Mouse (Mus musculus) CD4-positive helper T cell, adult 2 months (primary cell): ENCODE results near the gene Kcmf1.
A peak's percentile ranks its signal among the peaks of the same experiment; 100 is the strongest.

Source experiments
- DNase-seq: peaks from one replicate; pipeline ENCODE4 v3.0.0-alpha.2; 2012; ENCODE audit warnings: low read depth, missing footprints, low spot score

Gene Kcmf1

GRCm38 (mm10) chr6:72899781-72900681 is at the start of gene Kcmf1:
Gene Kcmf1 (minus strand): TSS chr6:72899979.
- peak; percentile 70 for DNase-seq

- no peak for DNase-seq
These were observed 49.5 kb upstream of the Kcmf1 start for GRCm38 (mm10) chr6:72949161-72949756.

- DNase-seq = no peak
These were observed 48.6 kb upstream of the Kcmf1 start for GRCm38 (mm10) chr6:72948392-72948791.

GRCm38 (mm10) chr6:72947960-72948359 is 48.2 kb upstream of the Kcmf1 start:
- DNase-seq = no peak

- DNase-seq = peak; percentile 74
These were observed 40.7 kb upstream of the Kcmf1 start for GRCm38 (mm10) chr6:72940493-72940892.

- DNase-seq = peak; percentile 74
These were observed 38.1 kb upstream of the Kcmf1 start for GRCm38 (mm10) chr6:72937859-72938258.

GRCm38 (mm10) chr6:72937430-72937829 is 37.7 kb upstream of the Kcmf1 start:
- DNase-seq = no peak

- no peak for DNase-seq
These were observed 33.2 kb upstream of the Kcmf1 start for GRCm38 (mm10) chr6:72932955-72933354.

- no peak for DNase-seq
These were observed 31.8 kb upstream of the Kcmf1 start for GRCm38 (mm10) chr6:72931533-72931932.

- no peak for DNase-seq
These were observed 30.1 kb upstream of the Kcmf1 start for GRCm38 (mm10) chr6:72929795-72930398.

GRCm38 (mm10) chr6:72926755-72927482 is 27.1 kb upstream of the Kcmf1 start:
- no peak for DNase-seq

GRCm38 (mm10) chr6:72926031-72926430 is 26.3 kb upstream of the Kcmf1 start:
- no peak for DNase-seq

GRCm38 (mm10) chr6:72923381-72923780 is 23.6 kb upstream of the Kcmf1 start:
- no peak for DNase-seq

GRCm38 (mm10) chr6:72921081-72921480 is 21.3 kb upstream of the Kcmf1 start:
- DNase-seq = no peak

GRCm38 (mm10) chr6:72918510-72919033 is 18.8 kb upstream of the Kcmf1 start:
- no peak for DNase-seq

GRCm38 (mm10) chr6:72916330-72916729 is 16.6 kb upstream of the Kcmf1 start:
- DNase-seq = no peak

GRCm38 (mm10) chr6:72914087-72914749 is 14.4 kb upstream of the Kcmf1 start:
- peak; percentile 31 for DNase-seq

GRCm38 (mm10) chr6:72911261-72911660 is 11.5 kb upstream of the Kcmf1 start:
- no peak for DNase-seq

GRCm38 (mm10) chr6:72902254-72902990 is 2.6 kb upstream of the Kcmf1 start:
- DNase-seq = no peak

GRCm38 (mm10) chr6:72900952-72901351 is 1.2 kb upstream of the Kcmf1 start:
- DNase-seq = no peak
